Mouse (Mus musculus) left cerebral cortex, adult 8-10 months (tissue): Measurements from ENCODE around the gene Pemt. TPM values are rescaled to one million over a fixed set of nuclear protein-coding genes. Genes with fewer than 3 reads are reported as not detected.

Source experiments
- DNase-seq, 2 experiments: peaks; one replicate each; pipeline ENCODE4 v3.0.0; 2022; ENCODE audit warnings: low spot score in 2 of 2
- total RNA-seq, 4 experiments: library from RNA; stranded (reverse); gene quantifications; 2 replicates each; pipeline ENCODE4 v1.2.4; 2022

The Pemt gene
- total RNA-seq, 4 experiments from 2014 or later = 2.7 to 6.2 (median 4.3) TPM

DNA sequence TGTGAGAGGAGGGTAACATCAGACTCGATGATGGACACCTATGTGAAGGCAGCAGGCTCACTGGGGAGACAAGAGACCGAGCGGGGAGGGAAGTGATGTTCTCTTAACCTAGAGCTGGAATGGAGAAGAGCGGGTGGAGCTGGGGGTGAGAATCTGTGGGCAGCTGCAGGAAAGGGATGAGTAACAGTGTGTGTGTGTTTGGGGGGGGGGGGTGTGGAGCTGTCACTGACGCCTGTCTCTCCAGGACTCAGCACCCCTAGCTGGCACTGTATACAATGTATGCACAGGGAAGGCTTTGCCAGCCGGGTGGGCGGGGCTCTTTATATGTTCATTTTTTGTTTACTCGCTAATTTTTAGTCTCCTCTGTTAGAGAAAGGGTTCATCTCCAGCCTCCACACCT lies 42.5 kb downstream of the Pemt start:
- peak in 1 of 2 experiments; percentile 48 for DNase-seq

DNA sequence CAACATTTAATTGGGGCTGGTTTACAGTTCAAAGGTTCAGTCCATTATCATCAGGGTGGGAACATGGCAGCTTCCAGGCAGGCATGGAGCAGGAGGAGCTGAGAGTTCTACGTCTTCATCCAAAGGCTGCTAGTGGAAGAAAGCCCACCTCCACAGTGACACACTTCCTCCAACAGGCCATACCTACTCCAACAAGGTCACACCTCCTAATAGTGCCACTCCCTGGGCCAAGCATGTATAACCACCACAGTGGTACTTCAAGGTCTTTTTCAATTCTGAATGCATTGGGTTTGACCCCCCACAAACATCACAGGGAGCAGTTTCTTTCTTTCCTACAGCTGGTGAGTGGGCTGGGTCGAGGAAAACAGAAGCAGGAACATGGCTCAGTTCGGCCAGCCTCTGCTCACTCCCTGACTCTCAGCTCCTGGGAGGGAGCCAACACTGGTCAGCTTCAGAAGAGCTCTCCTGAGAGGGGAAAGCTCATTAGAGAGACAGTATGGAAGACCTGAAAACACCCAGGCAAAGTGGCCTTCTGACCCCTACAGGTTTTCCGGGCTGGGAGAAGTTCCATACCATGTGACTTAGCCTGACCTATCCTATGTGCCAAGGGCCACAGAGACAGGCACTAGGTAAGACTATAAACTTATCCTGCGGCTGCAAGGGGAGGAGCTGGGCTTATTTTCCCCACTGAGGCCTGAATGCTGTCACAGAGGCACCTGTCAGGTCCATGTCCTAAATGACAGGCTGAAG lies 44.9 kb downstream of the Pemt start:
- no peak for DNase-seq

DNA sequence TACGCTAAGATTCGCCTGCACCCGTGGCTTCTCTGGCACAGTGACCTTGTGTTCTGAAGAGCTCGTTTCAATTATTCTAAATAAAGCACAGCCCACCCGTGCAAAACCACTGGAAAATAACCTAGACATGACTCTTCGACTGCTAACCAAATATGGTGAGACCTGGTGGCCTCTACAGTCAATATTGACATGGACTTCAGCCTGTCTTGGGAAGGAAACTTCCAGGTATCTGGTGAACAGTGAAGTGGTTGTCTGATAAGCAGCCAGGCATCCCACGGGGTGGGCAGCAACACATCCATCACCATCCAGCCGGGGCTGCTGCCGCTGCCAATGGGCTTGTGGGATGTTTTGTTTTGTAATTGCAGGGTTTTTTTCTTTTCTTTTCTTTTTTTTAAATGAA lies 52.0 kb downstream of the Pemt start:
- DNase-seq = no peak

DNA sequence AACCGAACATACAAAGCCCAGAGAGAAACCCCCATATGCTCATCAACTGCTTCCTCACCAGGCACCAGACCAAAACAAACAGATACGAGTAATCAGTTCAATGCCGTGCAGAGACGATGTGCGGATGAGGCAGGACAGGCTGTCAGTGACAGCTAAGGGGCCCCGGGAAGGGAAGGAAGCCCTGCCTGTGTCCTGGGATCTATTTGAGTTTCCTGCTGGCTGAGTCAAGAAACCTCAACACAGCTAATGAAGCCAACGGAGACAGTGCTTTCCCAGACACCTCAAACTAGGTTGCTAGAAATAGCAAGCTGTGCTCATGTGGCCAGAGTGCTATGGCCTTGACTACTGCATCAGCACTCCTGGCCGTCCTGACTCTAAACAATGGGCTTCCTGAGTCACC lies 54.9 kb downstream of the Pemt start:
- no peak for DNase-seq

DNA sequence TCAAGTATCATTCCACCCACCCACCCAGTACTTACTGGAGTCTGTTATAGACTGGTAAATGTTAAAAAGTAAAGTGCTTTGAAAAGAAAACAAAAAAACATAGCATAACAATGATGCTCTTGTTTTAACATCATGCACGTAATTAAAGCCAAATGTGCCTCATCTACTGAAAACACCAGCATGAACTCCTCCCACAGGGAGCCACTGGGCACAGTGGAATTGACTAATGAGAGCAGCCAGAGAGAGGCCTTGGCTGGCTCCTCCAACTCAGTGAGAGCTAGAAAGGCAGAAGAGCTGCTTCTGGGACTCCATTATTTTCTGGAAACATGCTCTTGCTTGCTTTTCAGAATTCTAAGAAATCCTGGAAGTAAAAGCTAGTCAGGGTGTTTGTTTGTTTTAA lies 56.9 kb downstream of the Pemt start:
- DNase-seq = no peak

DNA sequence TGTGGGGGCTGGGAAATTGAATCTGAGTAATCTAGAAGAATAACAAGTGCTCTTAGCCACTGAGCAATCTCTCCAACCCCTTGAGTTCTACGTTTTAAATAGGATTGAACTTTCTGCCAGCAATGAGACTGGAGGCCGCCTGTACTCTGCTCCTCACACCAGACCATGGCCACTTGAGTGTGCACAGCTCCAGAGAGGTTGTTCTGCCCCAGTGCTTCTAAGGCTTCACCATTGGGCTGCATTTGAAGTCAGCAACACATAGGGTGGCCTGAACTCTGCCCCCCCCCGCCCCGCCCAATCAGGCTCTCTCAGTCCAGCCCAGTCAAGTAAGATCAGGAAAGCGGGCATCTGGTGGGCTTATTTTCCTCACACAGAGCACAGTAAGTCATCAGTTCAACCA lies 68.5 kb downstream of the Pemt start:
- DNase-seq = no peak

DNA sequence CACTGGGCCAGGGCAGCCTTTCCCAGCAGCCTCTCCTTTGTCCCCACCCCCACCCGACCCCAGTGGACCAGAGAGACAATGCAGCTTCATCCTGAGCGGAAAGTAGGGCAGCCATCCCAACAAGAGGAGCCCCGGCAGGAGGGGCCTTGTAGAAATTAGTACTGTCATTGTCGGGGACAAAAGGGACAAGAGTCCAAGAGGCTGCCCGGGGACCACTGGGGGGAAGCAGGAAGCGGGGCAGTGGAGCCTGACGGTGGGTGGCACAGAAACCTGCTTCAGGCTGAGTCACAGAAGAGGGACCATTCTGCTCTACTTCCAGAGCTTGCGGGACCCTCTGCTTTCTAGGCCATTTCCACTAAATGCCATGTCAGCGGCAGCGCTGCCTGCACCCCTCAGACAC lies 71.0 kb downstream of the Pemt start:
- no peak for DNase-seq

DNA sequence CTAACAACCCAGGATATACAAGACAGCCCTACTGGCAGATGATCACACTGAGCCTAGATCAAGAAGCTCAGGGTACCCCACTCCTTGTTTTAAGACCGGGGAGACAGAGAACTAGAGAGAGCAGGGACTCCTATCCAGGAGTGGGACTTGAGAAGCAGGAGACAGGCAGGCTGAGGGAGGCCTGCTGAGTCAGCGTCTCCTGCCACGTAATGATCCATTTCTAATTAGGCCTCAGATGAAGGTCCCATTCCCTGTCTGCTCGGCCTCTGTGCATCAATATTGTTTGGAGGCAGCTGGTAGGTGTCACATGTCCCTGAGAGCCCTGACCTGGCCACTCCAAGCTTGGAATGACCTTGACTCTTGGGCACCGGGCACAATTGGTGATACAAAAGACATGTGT lies 72.9 kb downstream of the Pemt start:
- DNase-seq = no peak

DNA sequence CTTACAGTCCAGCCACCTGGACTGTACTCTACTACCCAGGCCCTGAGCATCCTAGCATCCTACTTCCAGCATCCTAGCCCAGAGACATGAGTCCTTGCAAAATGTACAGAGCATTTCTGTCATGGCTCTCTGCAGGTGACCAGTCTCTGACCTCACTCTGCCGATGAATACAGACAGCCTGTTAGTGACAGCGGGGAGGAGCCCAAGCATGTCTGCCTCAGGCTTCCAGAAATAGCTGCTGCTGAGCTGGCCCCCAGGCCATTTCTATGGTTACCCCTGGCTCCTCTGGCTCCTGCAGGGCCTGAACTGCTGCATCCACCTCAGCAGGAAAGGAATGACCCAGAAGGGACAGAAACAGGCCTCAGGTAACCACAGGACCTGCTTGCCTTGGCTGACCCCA lies 74.6 kb downstream of the Pemt start:
- DNase-seq = no peak

DNA sequence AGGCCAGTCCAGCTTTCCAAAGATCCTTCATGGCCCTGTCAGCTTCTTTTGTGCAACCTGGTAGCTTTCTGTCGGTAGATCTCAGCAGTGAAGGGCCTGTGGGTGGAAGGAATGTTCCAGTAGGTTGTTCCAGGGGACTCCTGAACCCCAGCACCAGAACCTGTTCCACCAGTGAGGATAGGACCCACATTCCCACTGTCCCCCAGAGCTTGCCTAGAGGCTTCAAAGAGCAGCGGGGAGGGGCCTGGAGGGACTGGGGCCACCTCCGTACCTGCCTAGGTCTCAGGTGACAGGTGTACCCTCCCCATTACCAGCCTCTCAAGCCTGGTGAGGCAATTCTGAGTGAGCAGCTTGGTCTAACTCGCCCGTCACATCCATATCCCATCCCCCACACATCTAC lies 75.5 kb downstream of the Pemt start:
- DNase-seq = no peak

DNA sequence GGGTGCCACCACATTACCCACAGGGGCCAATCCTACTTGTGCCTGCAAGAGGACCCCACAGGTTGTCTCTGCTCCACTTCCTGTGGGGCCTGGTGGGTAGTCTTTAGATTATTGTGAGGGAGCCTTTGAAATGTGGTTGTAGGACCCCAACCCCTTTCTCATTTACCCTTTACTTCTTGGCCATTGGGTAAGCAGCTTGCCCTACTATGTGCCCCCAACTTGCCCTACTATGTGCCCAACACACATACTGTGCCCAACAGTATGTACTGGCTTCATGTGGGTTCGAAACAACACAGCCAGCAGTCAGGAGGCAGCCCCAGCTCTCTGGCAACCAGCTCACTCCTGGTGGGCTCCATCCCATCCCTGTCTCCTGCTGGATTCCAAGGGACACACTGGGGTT lies 78.5 kb downstream of the Pemt start:
- no peak for DNase-seq

DNA sequence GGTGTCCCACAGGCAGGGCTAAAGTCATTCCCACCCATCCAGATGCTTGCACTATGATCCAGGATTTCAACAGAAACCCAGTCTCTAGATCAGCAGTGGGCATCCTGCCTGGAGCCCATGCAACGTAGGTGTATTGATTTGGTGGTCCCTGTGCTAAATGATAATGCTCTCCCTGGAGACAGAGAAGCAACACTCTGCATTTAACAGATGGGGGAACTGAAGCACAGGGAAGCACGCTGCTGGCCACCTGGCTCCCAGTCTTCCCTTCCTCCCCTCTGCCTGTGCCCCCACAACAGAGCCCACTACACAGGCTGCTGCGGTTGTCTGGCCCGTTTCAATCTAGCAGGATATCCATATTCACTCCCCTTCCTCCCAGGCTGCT lies 80.2 kb downstream of the Pemt start:
- no peak for DNase-seq

DNA sequence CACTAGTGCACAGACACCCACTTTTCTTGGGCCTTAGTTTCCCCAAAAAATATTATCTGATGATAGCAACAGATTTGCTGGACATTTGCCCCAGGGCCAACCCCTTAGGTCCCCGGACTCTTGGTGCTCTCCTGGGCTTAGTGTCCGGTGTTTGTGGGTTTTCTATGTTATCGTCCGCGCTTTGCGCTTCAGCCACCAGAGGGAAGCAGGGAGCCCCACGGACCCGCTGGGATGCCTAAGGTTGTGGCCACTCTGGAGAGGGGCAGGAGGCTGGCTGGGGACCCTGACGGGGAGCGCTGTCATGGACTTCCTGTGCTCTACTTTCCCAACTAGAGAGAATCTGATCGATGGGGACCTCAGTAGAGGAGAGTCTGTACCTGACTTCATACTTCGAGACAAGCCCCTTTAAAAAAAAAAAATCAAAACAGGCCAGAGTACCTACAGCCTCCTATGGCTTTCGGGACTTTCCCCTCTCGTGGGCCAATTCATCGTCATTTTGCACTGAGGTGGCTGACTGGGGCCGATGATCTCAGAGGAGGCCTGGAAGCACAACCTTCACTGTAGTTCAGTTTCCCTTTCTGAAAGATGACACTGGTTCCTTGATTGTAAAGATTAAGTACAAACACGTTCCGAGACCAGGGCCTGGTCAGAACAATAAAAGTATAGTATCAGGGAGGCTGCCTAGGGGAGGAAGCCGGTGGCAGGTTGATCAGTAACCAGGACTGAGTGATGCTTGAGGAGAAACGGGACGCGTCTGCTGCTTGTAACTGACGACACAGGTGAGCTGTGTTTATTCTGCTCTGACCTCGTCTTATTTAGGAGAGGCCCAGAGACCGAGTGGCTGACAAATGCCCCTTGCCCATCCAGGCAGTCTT lies 80.8 kb downstream of the Pemt start:
- DNase-seq = peak; percentile 43 to 76

DNA sequence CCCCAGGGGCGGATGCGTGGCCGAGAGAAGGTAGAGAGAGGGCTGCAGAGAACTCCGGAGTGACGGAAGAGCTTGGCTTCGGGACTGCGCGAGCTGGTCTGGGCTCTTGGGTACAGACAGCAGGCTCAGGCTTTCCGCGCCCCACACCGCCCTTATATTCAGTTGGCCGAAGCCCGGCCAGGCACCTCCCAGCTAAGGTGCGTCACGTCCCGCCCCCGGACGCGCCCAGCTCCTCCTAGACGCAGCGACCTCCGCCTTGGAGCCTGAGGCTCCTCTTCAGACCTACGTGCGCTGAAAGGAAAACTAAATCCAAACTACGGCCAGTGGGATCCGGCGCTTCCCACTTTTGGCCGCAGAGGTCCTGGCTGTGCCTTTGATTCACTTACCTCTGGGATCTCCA lies 81.5 kb downstream of the Pemt start, which contains the start of gene Rasd1:
Gene Rasd1, minus strand, starts transcription at position 127 of the 400 bp plus-strand sequence.
- DNase-seq = peak; percentile 49 to 56

DNA sequence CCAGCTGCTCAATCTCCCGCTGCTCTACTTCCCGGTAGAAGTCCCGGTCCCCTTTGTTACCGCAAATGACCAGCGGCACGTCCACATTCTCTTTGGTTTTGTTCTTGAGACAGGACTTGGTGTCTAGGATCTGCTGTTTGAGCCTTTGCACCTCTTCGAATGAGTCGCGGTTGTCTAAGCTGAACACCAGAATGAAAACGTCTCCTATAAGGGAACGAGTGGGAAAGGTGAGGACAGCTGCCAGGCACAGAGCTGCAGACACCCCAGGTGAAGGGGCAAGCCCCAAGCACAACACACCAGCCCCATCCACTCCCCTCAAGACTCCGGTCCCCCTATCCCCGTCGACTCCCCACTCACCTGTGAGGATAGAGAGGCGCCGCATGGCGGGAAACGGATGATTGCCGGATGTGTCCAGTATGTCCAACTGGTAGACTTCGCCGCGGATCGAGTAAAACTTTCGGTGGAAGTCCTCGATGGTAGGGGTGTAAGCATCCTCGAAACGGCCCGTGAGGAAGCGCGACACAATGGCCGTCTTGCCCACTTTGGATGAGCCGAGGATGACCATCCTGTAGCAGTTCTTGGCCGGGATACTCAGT lies 82.0 kb downstream of the Pemt start:
- no peak for DNase-seq

DNA sequence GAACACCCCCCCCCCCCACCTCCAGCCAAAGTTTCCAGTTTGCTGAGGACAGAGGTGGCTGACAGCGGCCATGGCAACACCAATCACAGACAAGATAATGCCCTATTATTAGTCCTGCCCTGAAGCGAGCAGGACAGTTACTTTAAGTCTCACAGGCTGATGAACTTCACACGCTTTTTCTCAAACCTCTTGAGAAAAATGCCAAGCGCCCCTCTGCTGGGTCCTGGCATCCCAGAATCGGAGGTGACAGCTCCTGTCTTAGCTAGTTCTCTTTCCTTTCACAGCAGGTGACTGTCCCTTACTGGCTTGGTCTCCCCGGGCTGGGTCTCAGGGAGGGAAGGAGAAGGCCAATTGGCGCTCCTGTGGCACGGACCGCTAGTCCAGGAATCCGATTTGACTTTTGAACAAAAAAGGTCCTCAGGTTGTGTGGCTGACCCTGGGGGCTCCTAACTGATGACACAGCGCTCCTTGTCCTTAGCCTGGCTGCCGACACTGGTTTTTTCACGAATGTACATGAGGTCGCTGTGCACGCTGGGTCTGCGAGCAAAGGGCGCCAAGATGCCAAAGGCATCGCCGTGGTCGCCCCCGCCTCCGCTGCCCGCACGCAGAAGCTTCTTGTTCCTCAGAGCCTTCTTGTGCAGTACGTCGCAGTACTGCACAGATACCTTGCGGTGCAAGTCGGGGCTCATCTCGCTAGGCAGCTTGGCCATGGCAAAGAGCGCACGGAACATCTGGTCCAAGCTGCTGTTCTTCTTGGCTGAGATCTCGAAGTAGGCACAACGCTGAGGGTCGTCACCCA lies 82.7 kb downstream of the Pemt start:
- no peak for DNase-seq

DNA sequence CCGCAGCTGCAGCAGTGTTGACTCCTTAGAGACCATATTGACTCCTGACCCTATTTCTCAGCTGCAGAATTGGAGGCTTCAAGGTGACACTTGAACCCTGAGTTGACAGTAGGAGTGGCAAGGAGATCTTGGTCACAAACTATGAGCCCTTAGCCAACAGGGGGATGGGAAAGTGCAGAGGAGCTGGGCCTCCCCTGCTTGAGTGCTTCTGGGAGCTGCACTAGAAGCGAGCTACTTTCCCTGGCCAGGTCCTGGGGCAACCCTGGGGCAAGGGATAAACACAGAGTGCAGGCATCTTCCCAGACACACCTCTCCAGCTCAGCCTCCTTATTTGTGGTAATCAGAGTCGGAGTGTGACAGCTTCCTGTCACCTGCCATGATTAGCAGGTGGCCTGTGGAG lies 83.7 kb downstream of the Pemt start:
- no peak for DNase-seq

DNA sequence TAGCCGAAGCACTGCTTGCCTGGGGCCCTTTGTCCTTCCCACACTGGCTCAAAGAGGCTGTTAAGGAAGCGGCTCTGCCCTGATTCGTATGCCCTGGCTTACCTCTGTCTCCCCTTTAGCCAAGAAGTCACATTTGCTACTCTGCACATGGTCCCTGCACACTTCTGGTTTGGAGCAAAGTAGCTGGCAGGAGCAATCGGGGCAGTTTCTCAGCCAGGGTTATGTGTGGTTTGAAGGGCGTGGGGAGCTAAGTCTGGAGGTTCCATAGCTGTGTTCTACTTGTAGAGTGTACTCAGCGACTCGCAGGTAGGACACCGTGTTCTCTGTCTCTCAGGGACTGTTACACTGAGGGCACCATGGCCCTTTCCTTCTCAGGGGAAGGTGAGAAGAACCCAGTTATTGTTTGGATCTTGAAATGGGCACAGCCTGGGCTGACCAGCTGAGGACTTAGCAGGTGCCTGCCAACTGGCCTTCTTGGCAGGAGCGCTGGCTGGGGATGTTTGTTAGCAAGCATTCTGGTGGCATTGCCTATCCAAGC lies 84.9 kb downstream of the Pemt start:
- DNase-seq = no peak

DNA sequence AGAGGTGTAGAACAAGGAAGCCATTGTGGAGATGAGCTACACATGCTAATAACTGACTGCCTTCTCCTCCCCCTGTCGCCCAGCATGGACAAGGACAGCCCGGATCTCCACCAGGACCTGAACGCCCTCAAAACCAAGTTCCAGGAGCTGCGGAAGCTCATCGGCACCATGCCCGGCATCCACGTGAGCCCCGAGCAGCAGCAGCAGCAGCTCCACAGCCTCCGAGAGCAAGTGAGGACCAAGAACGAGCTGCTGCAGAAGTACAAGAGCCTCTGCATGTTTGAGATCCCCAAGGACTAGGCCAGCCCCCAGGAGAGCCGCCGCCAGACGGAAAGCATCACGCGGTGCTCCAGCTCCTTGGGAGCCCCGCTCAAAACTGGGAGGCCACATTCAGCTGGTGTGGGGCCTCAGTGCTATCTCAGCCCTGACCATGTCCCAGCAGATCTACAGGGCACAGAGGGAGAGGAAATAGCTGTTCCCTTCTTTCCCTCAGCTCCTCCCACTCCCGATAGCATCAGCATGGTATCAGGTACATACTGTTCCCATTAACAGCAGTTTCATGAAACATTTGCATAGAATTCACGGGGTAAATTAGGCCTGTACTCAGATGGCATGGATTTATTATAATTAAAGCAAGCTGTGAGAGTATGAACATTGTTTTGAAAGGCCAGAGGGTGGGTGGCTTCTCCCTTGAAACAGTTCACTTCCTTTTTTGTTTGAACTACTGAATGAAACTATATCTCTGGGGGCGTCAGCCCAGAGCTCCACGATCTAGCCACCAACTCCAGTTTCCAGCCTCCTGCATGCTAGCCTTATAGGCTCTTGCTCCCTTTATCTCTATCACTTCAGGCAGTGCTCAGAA lies 85.6 kb downstream of the Pemt start:
- no peak for DNase-seq

DNA sequence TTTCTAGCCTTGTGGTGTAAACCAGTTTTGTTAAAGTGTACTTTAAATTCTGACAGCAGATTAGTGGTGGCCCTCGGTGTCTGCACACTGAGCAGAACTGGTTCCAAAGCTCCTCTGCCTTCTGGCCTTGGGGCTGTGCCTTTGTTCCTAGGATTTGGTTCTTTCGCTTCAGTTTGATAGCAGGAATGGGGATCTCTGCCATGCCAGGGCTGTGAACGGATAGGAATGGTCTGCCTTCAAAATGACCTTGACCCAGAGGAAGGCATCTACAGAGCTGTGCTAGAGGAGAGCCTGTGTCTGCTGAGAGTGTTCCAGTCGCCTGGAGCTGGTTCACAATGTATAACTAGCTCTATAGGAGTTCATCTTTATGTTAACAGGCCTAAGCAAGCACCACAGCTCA lies 86.8 kb downstream of the Pemt start:
- DNase-seq = no peak
